Mouse (Mus musculus) intestine, embryonic 15.5 days (tissue): Measurements from ENCODE around the gene Srebf1. TPM values are rescaled to one million over a fixed set of nuclear protein-coding genes. Genes with fewer than 3 reads are reported as not detected.

Source experiments
- ATAC-seq: fragments of 200-750 bp; cut with Nextera tagmentation; 2 replicates; pipeline ENCODE4 v1.8.0; 2017; ENCODE audit warnings: moderate TSS enrichment, moderate library complexity
- H3K27ac ChIP-seq: fragments of 300-500 bp; sonication (generic); 2 replicates; pipeline ENCODE4 v1.5.1; 2015; ENCODE audit warnings: mild to moderate bottlenecking, inconsistent platforms
- H3K27me3 ChIP-seq: fragments of 300-500 bp; sonication (generic); replicated peaks from 2 replicates; pipeline ENCODE4 v1.6.1; 2015; ENCODE audit warnings: inconsistent platforms
- H3K36me3 ChIP-seq: fragments of 300-500 bp; sonication (generic); 2 replicates; pipeline ENCODE4 v1.6.1; 2015; ENCODE audit warnings: inconsistent platforms
- H3K4me1 ChIP-seq: fragments of 300-500 bp; sonication (generic); replicated peaks from 2 replicates; pipeline ENCODE4 v1.6.1; 2015; ENCODE audit warnings: inconsistent platforms
- H3K4me2 ChIP-seq: fragments of 300-500 bp; sonication (generic); replicated peaks from 2 replicates; pipeline ENCODE4 v1.6.1; 2015; ENCODE audit warnings: mild to moderate bottlenecking, inconsistent platforms
- H3K4me3 ChIP-seq: fragments of 300-500 bp; sonication (generic); replicated peaks from 2 replicates; pipeline ENCODE4 v1.5.1; 2015; ENCODE audit warnings: inconsistent platforms
- H3K9ac ChIP-seq: fragments of 300-500 bp; sonication (generic); 2 replicates; pipeline ENCODE4 v1.6.1; 2015; ENCODE audit warnings: inconsistent platforms
- H3K9me3 ChIP-seq: fragments of 300-500 bp; sonication (generic); 2 replicates; pipeline ENCODE4 v1.6.1; 2016; ENCODE audit warnings: inconsistent platforms
- WGBS: fragments of 180-500 bp; shearing (Covaris S2); methylation state at CpG from one replicate; pipeline ENCODE4 v1.1.7; 2015; 5-methylcytosine and 5-hydroxymethylcytosine counted together
- polyA plus RNA-seq: library from polyadenylated mRNA; unstranded; fragments of >200 nt; fragmentation: Nextera tagmentation; extraction: Ambion mirVana; gene quantifications from 2 replicates; pipeline ENCODE4 v1.2.1, GENCODE M21; 2015

Gene Srebf1
- polyA plus RNA-seq, 1 experiment from 2014 or later, result 89.5 TPM

- Histone ChIP-seq H3K27me3 (no peaks in the 10 kb centered on the region), H3K27ac (no peak overlapping the region), H3K9ac (0 out of 2 replicates have a peak overlapping the region, but pooled peaks have one; percentile 8), H3K36me3 (0 out of 2 replicates have a peak, but pooled peaks cover 4% of the 10 kb centered on the region), H3K4me1 (peaks cover 17% of the 10 kb centered on the region), H3K9me3 (no peaks in the 10 kb centered on the region), H3K4me3 (no peak overlapping the region), H3K4me2 (no peak overlapping the region)
- 86% methylated on average over 2 of the region's 2 CpGs for WGBS
- no peak for ATAC-seq
Measured at GRCm38 (mm10) chr11:60253546-60253945, 31.2 kb upstream of the Srebf1 start.

GRCm38 (mm10) chr11:60250971-60251643, 28.7 kb upstream of the Srebf1 start:
- H3K9ac ChIP-seq, result no peak overlapping the region
- ATAC-seq, result peak; percentile 45; the same call in 1 of the 2 replicates
- H3K4me3 ChIP-seq, result no peak overlapping the region
- H3K4me2 ChIP-seq, result no peak overlapping the region
- H3K9me3 ChIP-seq, result no peaks in the 10 kb centered on the region
- WGBS, result 49% methylated on average over 6 of the region's 6 CpGs
- H3K27me3 ChIP-seq, result no peaks in the 10 kb centered on the region
- H3K4me1 ChIP-seq, result peaks cover 23% of the 10 kb centered on the region
- 0 out of 2 replicates have a peak, but pooled peaks cover 3% of the 10 kb centered on the region for H3K36me3 ChIP-seq
- no peak overlapping the region for H3K27ac ChIP-seq

GRCm38 (mm10) chr11:60249885-60250284, 27.5 kb upstream of the Srebf1 start:
- Histone ChIP-seq H3K9me3 (no peaks in the 10 kb centered on the region), H3K9ac (no peak overlapping the region), H3K36me3 (0 out of 2 replicates have a peak, but pooled peaks cover 7% of the 10 kb centered on the region), H3K4me1 (peaks cover 20% of the 10 kb centered on the region), H3K4me3 (no peak overlapping the region), H3K4me2 (no peak overlapping the region), H3K27me3 (no peaks in the 10 kb centered on the region), H3K27ac (no peak overlapping the region)
- WGBS, result 88% methylated on average over 2 of the region's 2 CpGs
- ATAC-seq, result no peak

- 0 out of 2 replicates have a peak, but pooled peaks cover 7% of the 10 kb centered on the region for H3K36me3 ChIP-seq
- 41% methylated on average over 13 of the region's 13 CpGs for WGBS
- H3K9me3 ChIP-seq, result no peaks in the 10 kb centered on the region
- H3K9ac ChIP-seq, result no peak overlapping the region
- H3K27me3 ChIP-seq, result no peaks in the 10 kb centered on the region
- H3K27ac ChIP-seq, result no peak overlapping the region
- 0 out of 2 replicates have a peak overlapping the region, but pooled peaks have one; percentile 1 for H3K4me2 ChIP-seq
- H3K4me1 ChIP-seq, result peaks cover 22% of the 10 kb centered on the region
- H3K4me3 ChIP-seq, result no peak overlapping the region
- ATAC-seq, result no peak
Measured at GRCm38 (mm10) chr11:60248596-60249404, 26.4 kb upstream of the Srebf1 start.

- WGBS, result 54% methylated on average over 5 of the region's 5 CpGs
- H3K4me3 ChIP-seq, result no peak overlapping the region
- peaks cover 19% of the 10 kb centered on the region for H3K4me1 ChIP-seq
- H3K4me2 ChIP-seq, result 0 out of 2 replicates have a peak overlapping the region, but pooled peaks have one; percentile 1
- H3K9me3 ChIP-seq, result no peaks in the 10 kb centered on the region
- no peak overlapping the region for H3K9ac ChIP-seq
- H3K27me3 ChIP-seq, result no peaks in the 10 kb centered on the region
- ATAC-seq, result no peak
- 0 out of 2 replicates have a peak, but pooled peaks cover 7% of the 10 kb centered on the region for H3K36me3 ChIP-seq
- H3K27ac ChIP-seq, result no peak overlapping the region
Measured at GRCm38 (mm10) chr11:60247753-60248550, 25.6 kb upstream of the Srebf1 start.

- Histone ChIP-seq H3K4me3 (no peak overlapping the region), H3K27ac (no peak overlapping the region), H3K9me3 (no peaks in the 10 kb centered on the region), H3K36me3 (peaks cover 10% of the 10 kb centered on the region; the same call in 1 of the 2 replicates), H3K4me2 (no peak overlapping the region), H3K9ac (no peak overlapping the region), H3K4me1 (peaks cover 14% of the 10 kb centered on the region), H3K27me3 (no peaks in the 10 kb centered on the region)
- ATAC-seq, result no peak
Measured at GRCm38 (mm10) chr11:60246077-60246476, 23.7 kb upstream of the Srebf1 start.

GRCm38 (mm10) chr11:60244503-60245143, 22.2 kb upstream of the Srebf1 start:
- H3K4me2 ChIP-seq, result no peak overlapping the region
- H3K36me3 ChIP-seq, result peaks cover 17% of the 10 kb centered on the region
- H3K9me3 ChIP-seq, result no peaks in the 10 kb centered on the region
- no peaks in the 10 kb centered on the region for H3K27me3 ChIP-seq
- H3K27ac ChIP-seq, result 0 out of 2 replicates have a peak overlapping the region, but pooled peaks have one; percentile 13
- H3K4me1 ChIP-seq, result peaks cover 14% of the 10 kb centered on the region
- WGBS, result 68% methylated on average over 11 of the region's 11 CpGs
- ATAC-seq, result peak; percentile 55
- H3K4me3 ChIP-seq, result no peak overlapping the region
- H3K9ac ChIP-seq, result no peak overlapping the region

GRCm38 (mm10) chr11:60240509-60240908, 18.1 kb upstream of the Srebf1 start:
- Histone ChIP-seq H3K4me3 (no peak overlapping the region), H3K4me1 (0 out of 2 replicates have a peak, but pooled peaks cover 2% of the 10 kb centered on the region), H3K9ac (no peak overlapping the region), H3K36me3 (peaks cover 14% of the 10 kb centered on the region), H3K27ac (no peak overlapping the region), H3K27me3 (no peaks in the 10 kb centered on the region), H3K9me3 (no peaks in the 10 kb centered on the region), H3K4me2 (no peak overlapping the region)
- no peak for ATAC-seq
- 74% methylated on average over 4 of the region's 4 CpGs for WGBS

GRCm38 (mm10) chr11:60235351-60235750, 13.0 kb upstream of the Srebf1 start:
- Histone ChIP-seq H3K36me3 (peaks cover 4% of the 10 kb centered on the region; the same call in 1 of the 2 replicates), H3K27ac (no peak overlapping the region), H3K4me2 (no peak overlapping the region), H3K4me3 (no peak overlapping the region), H3K9me3 (no peaks in the 10 kb centered on the region), H3K4me1 (0 out of 2 replicates have a peak, but pooled peaks cover 5% of the 10 kb centered on the region), H3K27me3 (no peaks in the 10 kb centered on the region), H3K9ac (no peak overlapping the region)
- WGBS, result 72% methylated on average over 5 of the region's 5 CpGs
- ATAC-seq, result no peak

GRCm38 (mm10) chr11:60233235-60233634, 10.9 kb upstream of the Srebf1 start:
- Histone ChIP-seq H3K4me3 (no peak overlapping the region), H3K4me2 (no peak overlapping the region), H3K36me3 (0 out of 2 replicates have a peak, but pooled peaks cover 3% of the 10 kb centered on the region), H3K9ac (0 out of 2 replicates have a peak overlapping the region, but pooled peaks have one; percentile 15), H3K27ac (no peak overlapping the region), H3K27me3 (no peaks in the 10 kb centered on the region), H3K9me3 (no peaks in the 10 kb centered on the region), H3K4me1 (peaks cover 12% of the 10 kb centered on the region; the same call in 1 of the 2 replicates)
- WGBS, result 82% methylated on average over 8 of the region's 8 CpGs
- no peak for ATAC-seq

GRCm38 (mm10) chr11:60232441-60233058, 10.2 kb upstream of the Srebf1 start:
- no peaks in the 10 kb centered on the region for H3K27me3 ChIP-seq
- WGBS, result 79% methylated on average over 14 of the region's 14 CpGs
- H3K9ac ChIP-seq, result no peak overlapping the region
- H3K27ac ChIP-seq, result no peak overlapping the region
- H3K4me2 ChIP-seq, result no peak overlapping the region
- no peaks in the 10 kb centered on the region for H3K9me3 ChIP-seq
- no peak overlapping the region for H3K4me3 ChIP-seq
- H3K36me3 ChIP-seq, result 0 out of 2 replicates have a peak, but pooled peaks cover 3% of the 10 kb centered on the region
- ATAC-seq, result no peak
- H3K4me1 ChIP-seq, result peaks cover 12% of the 10 kb centered on the region; the same call in 1 of the 2 replicates
